Mouse (Mus musculus): ENCODE measurements at regions not wholly inside any gene's neighbourhood (a gene's known extent, or its start where the extent isn't known, plus 50 kb on each side); places are given as distances from the start of the nearest gene placed in this dataset.

DNA sequence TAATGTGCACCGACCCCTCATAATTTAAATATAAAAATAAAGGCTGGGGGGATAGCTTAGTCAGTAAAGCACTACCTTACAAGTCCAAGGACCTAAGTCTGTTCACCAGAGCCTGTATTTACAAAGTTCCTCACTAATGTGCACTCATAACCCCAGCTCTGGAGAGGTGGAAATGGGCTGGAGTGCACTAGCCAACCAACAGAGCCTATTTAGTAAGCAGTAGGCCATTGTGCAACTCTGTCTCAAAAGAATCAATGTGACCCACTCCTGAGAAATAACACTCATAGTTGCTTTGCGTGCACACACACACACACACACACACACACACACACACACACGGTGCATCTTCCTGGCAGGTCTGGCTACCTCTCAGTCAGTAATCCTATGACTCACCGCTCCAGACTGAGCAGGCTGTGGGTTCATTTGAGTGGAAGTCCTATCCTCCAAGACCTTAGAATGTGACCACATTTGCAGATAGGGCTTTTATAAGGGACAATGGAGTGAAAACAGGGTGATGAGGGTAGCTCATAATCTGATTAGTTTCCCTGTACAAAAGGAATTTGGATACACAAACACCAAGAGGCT lies 256.9 kb downstream of the Bcor start:
- DNase-seq (ENCODE audit: low read depth, low spot score) = no peak

DNA sequence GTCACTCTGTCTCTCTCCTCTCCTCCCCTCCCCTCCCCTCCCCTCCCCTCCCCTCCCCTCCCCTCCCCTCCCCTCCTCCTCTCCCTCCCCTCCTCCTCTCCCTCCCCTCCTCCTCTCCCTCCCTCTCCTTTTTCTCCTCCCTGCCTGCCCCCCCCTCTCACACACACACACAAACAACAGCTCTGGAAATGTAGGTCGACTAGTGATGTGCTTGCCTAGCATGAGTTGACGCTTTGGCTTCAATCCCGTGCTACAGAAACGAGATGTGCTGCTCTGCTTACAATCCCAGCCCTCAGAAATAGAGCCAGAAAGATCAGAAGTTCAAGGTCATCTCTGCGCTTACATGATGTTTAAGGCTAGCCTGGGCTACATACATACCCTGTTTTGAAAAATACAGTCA lies 254.9 kb downstream of the Bcor start:
- DNase-seq (ENCODE audit: low read depth, low spot score) = no peak

DNA sequence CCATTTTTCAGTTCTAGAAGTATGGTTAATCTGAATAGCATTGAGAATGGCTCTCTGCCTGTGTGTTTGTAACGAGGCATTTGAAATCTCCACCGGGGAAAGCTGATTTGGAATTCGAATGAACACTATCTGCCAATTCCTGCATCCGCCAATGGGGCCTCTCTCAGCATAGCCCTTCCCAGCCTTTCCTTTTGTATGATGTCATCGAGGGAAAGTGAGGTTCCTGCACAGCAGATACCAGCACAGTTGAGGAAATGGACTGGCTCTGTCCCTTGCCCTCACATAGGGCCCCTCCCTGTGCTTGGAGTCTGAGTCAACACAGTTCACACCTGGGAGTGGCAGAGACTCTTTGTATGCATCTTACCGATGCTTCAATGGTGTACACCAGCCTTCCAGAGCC lies 253.0 kb downstream of the Bcor start:
- no peak for DNase-seq (ENCODE audit: low read depth, low spot score)

- no peak for DNase-seq (ENCODE audit: low read depth, low spot score)
Observed at GRCm38 (mm10) chrX:11915984-11916383, 244.2 kb downstream of the Bcor start.

GRCm38 (mm10) chrX:11920231-11920630 lies 239.9 kb downstream of the Bcor start:
- no peak for DNase-seq (ENCODE audit: low read depth, low spot score)

DNA sequence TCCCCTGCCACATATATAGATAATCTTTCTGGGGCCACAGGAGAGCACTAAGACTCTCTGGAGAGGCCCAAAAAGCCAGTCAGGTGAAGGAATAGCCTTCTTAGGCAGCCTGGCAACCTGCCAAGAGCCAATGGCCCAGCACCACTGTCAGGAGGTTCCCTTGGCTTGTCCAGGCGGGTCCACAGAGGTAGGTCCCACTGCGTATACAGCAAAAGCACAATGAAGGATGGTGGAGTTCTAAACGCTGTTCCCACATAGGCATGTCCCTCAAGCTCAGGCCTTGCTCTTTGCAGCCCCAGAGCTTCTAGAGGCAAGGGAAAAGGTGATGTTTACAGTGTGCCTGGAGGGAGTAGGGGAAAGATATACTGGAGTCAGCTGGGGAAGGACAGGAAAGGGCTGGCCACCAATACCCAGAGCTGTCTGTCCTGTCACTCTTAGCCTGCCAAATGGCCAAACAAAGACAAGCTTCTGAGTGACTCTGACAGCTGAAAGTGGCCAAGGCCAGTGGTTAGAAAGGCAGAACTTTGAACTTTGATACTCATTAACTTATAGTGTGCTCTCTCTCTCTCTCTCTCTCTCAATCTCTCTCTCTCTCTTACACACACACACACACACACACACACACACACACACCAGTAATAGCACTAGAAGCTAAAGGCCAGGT lies 235.4 kb downstream of the Bcor start:
- DNase-seq (ENCODE audit: low read depth, low spot score) = no peak

DNA sequence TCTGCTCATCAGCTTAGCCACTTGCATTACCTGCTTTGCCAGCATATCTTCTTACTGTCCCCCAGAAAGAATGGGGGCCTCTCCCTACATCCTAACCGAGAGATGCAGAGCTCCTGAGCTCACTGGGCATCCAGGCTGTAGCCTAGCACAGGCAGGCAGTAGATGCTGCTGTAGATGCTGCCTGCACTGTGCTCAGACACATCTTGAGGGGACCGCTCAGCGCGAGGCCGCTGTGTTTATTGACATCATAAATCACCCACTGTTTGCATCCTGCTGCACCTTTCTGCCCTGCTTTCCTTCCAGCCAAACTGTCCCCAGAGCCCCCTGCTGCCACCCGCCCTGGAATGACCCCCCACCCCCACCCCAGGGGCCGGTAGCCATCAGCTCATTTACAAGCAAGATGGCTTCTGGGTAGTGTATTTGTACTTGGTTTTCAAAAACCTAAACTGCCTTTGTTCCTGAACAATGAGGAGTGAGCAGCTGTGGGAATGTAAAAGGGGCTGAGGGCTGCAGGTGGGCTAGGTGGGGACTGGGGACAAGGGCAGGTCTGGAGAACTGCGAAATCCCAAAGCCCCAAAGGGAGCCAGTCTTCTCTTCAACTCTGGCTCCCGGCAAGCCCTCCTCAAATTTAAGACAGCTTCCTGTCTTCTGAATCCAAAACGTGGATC lies 233.2 kb downstream of the Bcor start:
- DNase-seq (ENCODE audit: low read depth, low spot score) = no peak

GRCm38 (mm10) chrX:11929448-11929847 lies 230.7 kb downstream of the Bcor start:
- DNase-seq (ENCODE audit: low read depth, low spot score) = no peak

DNA sequence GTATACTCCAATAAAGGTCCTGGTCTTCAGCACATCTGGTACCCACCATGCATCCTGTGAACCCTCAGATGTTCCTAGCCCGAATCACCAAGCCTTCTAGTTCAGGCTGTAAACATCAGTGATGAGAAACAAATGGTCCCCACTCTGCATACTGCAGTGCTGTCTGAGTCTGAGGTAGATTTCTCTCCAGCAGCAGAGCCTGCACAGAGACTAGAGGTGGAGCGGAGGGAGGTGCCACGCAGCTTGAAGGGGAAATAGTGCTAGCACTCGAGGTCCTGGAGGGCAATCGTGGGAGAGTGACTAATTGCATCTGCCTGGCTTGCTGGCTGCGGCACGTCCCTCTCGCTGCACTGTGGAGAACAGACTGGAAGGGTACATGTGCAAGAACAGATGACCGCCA lies 228.7 kb downstream of the Bcor start:
- no peak for DNase-seq (ENCODE audit: low read depth, low spot score)

- DNase-seq (ENCODE audit: low read depth, low spot score) = no peak
Observed at GRCm38 (mm10) chrX:11935337-11935736, 224.8 kb downstream of the Bcor start.

DNA sequence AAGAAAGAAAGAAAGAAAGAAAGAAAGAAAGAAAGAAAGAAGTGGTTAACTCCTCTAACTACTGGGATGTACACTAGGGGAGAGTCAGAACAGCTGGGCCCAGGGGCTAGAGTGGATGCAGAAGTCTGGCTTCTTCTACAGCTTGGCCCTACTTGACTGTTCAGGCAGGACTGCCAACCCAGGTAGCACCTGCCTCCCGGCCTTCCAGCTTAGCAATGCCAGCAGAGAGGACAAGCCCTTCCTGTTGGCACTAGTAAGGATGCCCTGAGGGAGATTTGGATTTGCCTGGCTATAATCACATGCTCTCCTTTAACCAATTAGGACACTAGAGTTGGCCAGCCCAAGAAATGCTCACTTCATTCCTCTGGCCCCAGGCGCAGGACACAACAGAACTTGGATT lies 219.9 kb downstream of the Bcor start:
- no peak for DNase-seq (ENCODE audit: low read depth, low spot score)

DNA sequence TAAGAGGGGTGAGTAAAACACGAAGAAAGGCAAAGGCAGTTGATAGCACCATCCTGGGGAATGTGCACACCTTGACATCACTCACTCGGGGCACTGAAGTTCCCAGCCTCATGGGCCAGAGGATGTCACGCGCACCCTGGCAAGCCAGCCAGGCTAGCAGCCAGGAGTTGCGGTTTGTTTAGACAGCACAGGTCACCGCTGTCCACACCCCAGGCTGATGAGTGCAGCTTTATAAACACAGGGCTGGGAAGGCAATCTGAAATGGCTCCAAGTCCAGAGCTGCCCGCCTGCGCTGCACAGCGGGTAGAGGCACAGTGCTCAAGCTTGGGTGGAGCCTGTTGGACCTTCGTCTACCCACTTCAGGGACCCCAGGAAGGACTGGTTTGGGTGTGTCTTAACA lies 216.8 kb downstream of the Bcor start:
- DNase-seq (ENCODE audit: low read depth, low spot score) = no peak

- DNase-seq (ENCODE audit: low read depth, low spot score) = no peak
Observed at GRCm38 (mm10) chrX:11944574-11944973, 215.6 kb downstream of the Bcor start.

DNA sequence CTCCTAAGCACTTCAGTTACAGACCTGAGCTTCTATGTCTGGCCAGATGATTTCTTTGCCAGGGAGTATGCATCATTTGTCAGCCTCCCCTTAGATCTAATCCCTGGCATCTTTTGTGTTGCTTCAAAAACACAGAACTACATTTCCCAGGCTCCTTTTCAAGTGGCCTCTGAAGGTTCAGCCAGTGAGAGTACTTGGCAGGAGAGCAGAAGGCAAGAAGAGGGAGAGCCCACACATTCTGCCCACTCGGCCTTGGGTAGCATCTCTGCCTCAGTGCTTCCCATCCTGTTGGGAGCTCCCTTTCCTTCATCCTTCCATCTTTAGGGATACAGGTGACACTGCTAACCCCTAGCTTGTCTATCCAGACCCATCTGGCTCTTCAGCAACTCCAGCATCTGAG lies 214.9 kb downstream of the Bcor start:
- no peak for DNase-seq (ENCODE audit: low read depth, low spot score)

GRCm38 (mm10) chrX:11952193-11952592 lies 208.0 kb downstream of the Bcor start:
- no peak for DNase-seq (ENCODE audit: low read depth, low spot score)

GRCm38 (mm10) chrX:11956194-11956593 lies 204.0 kb downstream of the Bcor start:
- DNase-seq (ENCODE audit: low read depth, low spot score) = no peak

DNA sequence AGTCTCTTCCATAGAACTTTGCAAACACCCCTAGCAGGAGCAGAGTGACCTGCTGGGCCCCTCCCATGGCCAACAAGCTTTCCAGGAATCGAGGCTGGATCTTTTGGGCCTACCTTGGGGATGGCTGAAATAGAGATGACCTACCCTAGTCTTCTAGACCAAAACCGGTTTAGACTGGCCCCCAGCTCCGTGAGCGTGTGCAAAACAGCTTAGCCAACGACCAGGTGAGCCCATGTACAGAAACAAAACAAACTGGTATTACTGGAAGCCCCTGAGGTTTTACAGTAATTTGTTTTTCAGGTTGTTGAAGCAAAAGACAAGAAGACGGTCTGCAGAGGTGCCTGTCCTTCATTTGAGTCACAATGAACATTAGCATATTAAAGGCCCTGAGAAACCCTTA lies 203.1 kb downstream of the Bcor start:
- no peak for DNase-seq (ENCODE audit: low read depth, low spot score)

DNA sequence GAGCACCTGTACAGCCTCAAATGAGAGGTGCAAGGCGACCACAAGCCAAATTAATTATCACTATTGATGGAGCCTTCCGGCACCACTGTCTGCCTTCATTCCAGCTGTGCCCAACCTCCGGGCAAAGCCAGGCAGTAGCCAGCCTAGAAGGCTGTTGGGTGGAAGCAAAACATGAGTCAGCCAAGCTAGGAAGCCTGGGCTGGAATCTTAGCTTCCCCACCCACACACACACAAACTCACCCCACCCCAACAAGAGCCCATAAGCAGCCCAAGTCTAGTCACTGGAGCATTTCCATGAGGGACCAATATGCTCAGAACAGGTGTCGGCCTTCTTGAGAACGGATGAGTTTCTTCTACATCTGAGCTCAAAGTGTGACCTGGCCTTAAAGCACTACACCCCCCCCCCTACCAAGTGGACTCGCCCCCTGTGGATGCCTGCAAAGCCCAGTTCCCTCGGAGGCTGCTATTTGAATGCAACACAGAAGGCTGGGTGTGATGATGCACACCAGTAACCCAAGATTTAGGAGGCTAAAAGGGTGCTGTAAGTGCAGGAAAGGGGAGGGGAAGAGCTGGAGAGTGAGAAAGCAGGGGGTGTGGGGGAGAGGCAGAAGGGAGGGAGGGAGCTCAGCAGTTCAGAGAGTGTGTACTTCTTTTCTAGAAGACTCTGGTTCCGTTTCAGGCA lies 200.1 kb downstream of the Bcor start:
- no peak for DNase-seq (ENCODE audit: low read depth, low spot score)

DNA sequence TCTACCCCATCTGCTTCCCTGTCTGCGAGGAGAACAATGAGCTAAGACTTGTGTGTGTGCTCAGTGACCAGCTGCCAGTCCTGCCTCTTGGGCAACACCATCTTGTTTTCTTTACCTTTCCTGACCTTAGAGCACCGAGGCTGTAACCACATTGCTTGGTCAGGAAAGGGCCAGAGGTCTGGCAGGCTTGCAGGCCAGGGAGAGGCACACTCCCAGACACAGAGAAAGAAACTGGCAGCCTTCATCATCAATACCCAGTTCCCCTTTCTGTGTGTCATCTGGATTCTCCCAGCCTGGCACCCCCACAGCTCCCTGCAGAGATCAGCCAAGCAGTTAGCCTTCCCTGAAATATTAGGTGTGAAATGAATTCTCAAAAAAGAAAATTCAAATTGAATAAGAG lies 198.8 kb downstream of the Bcor start:
- no peak for DNase-seq (ENCODE audit: low read depth, low spot score)

DNA sequence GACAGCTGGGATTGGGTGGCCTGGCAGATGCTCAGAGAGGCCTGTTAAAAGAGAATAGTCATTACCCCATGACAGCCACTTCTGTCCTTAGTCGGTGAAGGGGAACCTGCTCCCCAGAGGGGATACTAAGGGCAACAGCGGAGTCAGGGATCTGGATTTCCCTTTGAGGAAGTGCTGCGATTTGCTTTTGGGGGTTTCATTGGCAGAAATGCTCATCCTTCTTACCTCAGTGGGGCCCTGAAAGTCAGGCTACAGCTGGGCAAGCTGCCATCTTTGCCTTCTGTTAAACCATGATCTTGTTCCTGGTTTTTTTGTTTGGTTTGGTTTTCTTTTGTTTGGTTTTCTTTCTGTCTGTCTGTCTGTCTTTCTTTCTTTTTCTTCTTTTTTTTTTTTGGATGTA lies 195.7 kb downstream of the Bcor start:
- no peak for DNase-seq (ENCODE audit: low read depth, low spot score)

DNA sequence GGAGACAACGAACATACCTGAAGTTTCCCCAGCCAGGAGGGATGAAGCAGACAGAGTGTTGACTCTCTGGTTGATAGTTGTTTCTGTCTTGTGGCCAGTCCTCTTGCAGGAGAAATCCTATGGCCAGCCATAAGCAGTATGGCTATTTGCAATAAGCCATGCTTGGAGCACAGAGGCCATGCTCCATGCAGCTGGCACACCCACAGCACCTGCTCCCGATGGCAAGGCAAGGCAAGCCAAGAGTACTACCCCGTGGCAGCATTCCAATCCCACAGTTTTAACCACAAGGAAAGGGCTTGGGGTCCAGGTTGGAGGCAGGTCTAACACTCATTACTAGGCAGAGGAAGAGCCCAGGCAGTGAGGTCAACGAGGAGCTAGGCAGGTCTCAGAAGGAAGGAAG lies 181.5 kb downstream of the Bcor start:
- no peak for DNase-seq (ENCODE audit: low read depth, low spot score)

DNA sequence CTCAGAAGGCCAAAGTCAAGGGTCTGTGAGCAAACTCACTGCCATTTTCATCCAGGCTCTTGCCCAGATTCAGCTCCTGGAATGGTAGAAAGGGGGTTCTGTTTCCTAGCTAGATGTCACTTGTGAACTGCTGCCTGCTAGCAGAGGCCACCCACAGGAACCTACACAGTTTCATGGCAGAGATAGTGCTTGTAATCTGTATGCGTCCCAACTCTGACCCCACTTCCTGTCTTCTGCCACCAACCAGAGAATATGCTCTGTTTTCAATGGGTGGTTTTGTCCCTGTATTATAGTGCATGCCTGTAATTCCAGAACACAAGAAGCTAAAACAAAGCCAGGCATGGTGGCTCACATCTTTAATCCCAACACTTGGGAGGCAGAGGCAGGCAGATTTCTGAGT lies 176.9 kb downstream of the Bcor start:
- no peak for DNase-seq (ENCODE audit: low read depth, low spot score)
